ENCODE assay signal across 9 mouse cellular contexts in the genomic region with DNA sequence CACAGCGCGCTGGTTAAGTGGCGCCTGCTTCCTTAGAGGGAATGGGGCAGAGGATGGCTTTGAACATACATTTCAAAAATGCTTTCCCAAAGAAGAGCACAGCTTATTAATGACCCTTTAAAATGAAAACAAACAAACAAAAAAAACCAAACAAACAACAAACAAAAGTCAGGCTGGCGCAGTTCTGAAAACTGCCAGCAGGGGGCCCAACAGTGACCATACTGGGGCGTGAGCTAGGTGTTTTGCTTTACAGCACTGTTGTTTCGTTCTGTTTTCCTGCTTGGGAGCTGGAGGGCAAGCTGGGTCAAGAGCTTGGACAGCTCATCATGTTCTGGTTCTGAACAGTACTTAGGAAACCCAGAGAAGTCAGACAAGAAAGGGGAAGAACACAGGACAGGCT.
DNase-seq lines count a peak whose midpoint lies in the region; ATAC-seq and TF ChIP-seq lines count a peak whose summit lies in the region.
"Had no signal": no experiment of that assay in that cellular context is flagged by ENCODE, and none has a peak within 500 bp of the region (broad histone marks: within the 10 kb centered on the region; RNA-seq: fewer than 3 reads in every experiment).

No protein-coding gene starts in this region.

- no peak for ATAC-seq in cerebellum, adult (ENCODE audit: insufficient number of reproducible peaks, low FRiP score, low TSS enrichment)

- no peaks in the 10 kb centered on the region for H3K27me3 ChIP-seq in cerebellum, adult 2 months (ENCODE audit: control insufficient read depth, insufficient read depth, low read length)
- no peaks in the 10 kb centered on the region for H3K27me3 ChIP-seq in C2C12 (ENCODE audit: control insufficient read depth, insufficient read depth, insufficient read length)
- H3K27me3 ChIP-seq in embryonic facial prominence, embryonic 10.5 days (replicated peaks; ENCODE audit: low read depth, poor library complexity, severe bottlenecking): no peaks in the 10 kb centered on the region
- H3K27me3 ChIP-seq: hindbrain, embryonic 15.5 days had no signal

- no peaks in the 10 kb centered on the region for H3K9me3 ChIP-seq in embryonic facial prominence, embryonic 10.5 days
- H3K9me3 ChIP-seq: hindbrain, embryonic 15.5 days had no signal

- no peaks in the 10 kb centered on the region for H3K79me2 ChIP-seq in C2C12 (ENCODE audit: control insufficient read depth, insufficient read depth)

- TF ChIP-seq POLR2A in cerebellum, adult 2 months (IDR thresholded peaks at IDR 0.05; ENCODE audit: borderline replicate concordance, insufficient read depth, low read length): no peak

- intact Hi-C loops in left cerebral cortex, postnatal 14 days (cut with DNase I): loop anchor here (10.0 kb wide), 1 partner anchor 501 kb away; no protein-coding TSS in a partner anchor

- H3K4me1 ChIP-seq in cerebellum, adult 2 months (ENCODE audit: control insufficient read depth, insufficient read depth, low read length): no peaks in the 10 kb centered on the region
- H3K4me1 ChIP-seq in embryonic facial prominence, embryonic 10.5 days: no peaks in the 10 kb centered on the region
- H3K4me1 ChIP-seq: hindbrain, embryonic 15.5 days had no signal

- H3K36me3 ChIP-seq in C2C12 (ENCODE audit: control insufficient read depth, insufficient read depth): no peaks in the 10 kb centered on the region
- no peaks in the 10 kb centered on the region for H3K36me3 ChIP-seq in embryonic facial prominence, embryonic 10.5 days (replicated peaks)
- H3K36me3 ChIP-seq: hindbrain, embryonic 15.5 days had no signal

- H3ac ChIP-seq in C2C12 (ENCODE audit: control insufficient read depth, insufficient read length, low read depth): no peak overlapping the region

- 63% methylated on average over 6 of the region's 6 CpGs for WGBS in cerebellum, adult 2 months
- 61% methylated on average over 6 of the region's 6 CpGs for WGBS in embryonic facial prominence, embryonic 10.5 days

- no peak overlapping the region for H3K4me3 ChIP-seq in cerebellum, adult 2 months (replicated peaks; ENCODE audit: insufficient read depth, low read depth, low read length)
- no peak overlapping the region for H3K4me3 ChIP-seq in layer of hippocampus, adult 2 months
- H3K4me3 ChIP-seq in C2C12 (ENCODE audit: insufficient read depth, poor library complexity, severe bottlenecking): no peak overlapping the region
- no peak overlapping the region for H3K4me3 ChIP-seq in embryonic facial prominence, embryonic 10.5 days
- H3K4me3 ChIP-seq: hindbrain, embryonic 15.5 days had no signal

- DNase-seq in cerebellum, adult 2 months: peak in 1 of 2 experiments; percentile 32
- no peak for DNase-seq in layer of hippocampus, adult 2 months (ENCODE audit: low spot score in 2 of 2)
- DNase-seq in layer of hippocampus, postnatal 36 days: no peak
- peak; percentile 27 for DNase-seq in embryonic facial prominence, embryonic 10.5 days (ENCODE audit: low spot score)
- DNase-seq in c-Kit-positive CD71-positive TER-119-positive erythroid progenitor cells, embryonic 14.5 days (ENCODE audit: low spot score): no peak
- DNase-seq in left cerebral cortex, postnatal 14 days (ENCODE audit: low spot score in 2 of 2): no peak

- no peak overlapping the region for H3K27ac ChIP-seq in cerebellum, adult 2 months (ENCODE audit: insufficient read depth, low read length)
- no peak overlapping the region for H3K27ac ChIP-seq in layer of hippocampus, adult 2 months
- H3K27ac ChIP-seq in embryonic facial prominence, embryonic 10.5 days (replicated peaks): no peak overlapping the region
- H3K27ac ChIP-seq: hindbrain, embryonic 15.5 days had no signal

- TF ChIP-seq CTCF in cerebellum, adult 2 months (IDR thresholded peaks at IDR 0.05; ENCODE audit: borderline replicate concordance, insufficient read depth, low read depth, low read length): peak; percentile 62
- peak; percentile 94 for TF ChIP-seq CTCF in layer of hippocampus, adult 2 months (conservative IDR thresholded peaks at IDR 0.05)
- TF ChIP-seq CTCF in C2C12 (IDR thresholded peaks at IDR 0.05; ENCODE audit: control insufficient read depth, insufficient read depth, insufficient read length): peak; percentile 37

- H3K79me3 ChIP-seq in C2C12 (ENCODE audit: low read depth): no peaks in the 10 kb centered on the region

TF ChIP-seq in C2C12, 6 proteins besides CTCF, POLR2A, EP300 and RAD21:
- no peak for TF ChIP-seq FOSL1 (IDR thresholded peaks at IDR 0.05; ENCODE audit: insufficient read depth, low read length, poor library complexity, severe bottlenecking)
- no peak for TF ChIP-seq MAX (IDR thresholded peaks at IDR 0.05)
- no peak for TF ChIP-seq MYOG (IDR thresholded peaks at IDR 0.05; ENCODE audit: control insufficient read depth, extremely low read depth, insufficient read length)
- no peak for TF ChIP-seq MYOD1 (IDR thresholded peaks at IDR 0.05; ENCODE audit: control insufficient read depth, insufficient read length, low read depth)
- no peak for TF ChIP-seq CEBPB (IDR thresholded peaks at IDR 0.05; ENCODE audit: low read depth)
- no peak for TF ChIP-seq USF1 (IDR thresholded peaks at IDR 0.05; ENCODE audit: low read depth)
TF ChIP-seq in C2C12: peak in this region for 0.

Comparison
In these comparisons a context has a peak if more than half of its experiments do, and no peak if none do; other contexts are left out.
1. CTCF ChIP-seq: peak in every context shown above with its lines; median percentile 94 in layer of hippocampus, adult 2 months; 62 in cerebellum, adult 2 months; 37 in C2C12.